Mouse (Mus musculus) forebrain, embryonic 11.5 days (tissue): ENCODE data around the gene Vps29. TPM values are rescaled to one million over a fixed set of nuclear protein-coding genes. Genes with fewer than 3 reads are reported as not detected.

Source experiments
- ATAC-seq: fragments of 200-750 bp; cut with Nextera tagmentation; replicated peaks from 2 replicates; pipeline ENCODE4 v1.8.0; 2017; ENCODE audit warnings: moderate TSS enrichment; ENCODE audit not compliant: low FRiP score
- DNase-seq: peaks from one replicate; pipeline ENCODE4 v3.0.0-alpha.2; 2017; ENCODE audit warnings: low spot score
- H3K27ac ChIP-seq: fragments of 300-500 bp; sonication (generic); 2 replicates; pipeline ENCODE4 v1.5.1; 2014; ENCODE audit warnings: low read depth, low read length
- H3K27me3 ChIP-seq: fragments of 300-500 bp; sonication (generic); 2 replicates; pipeline ENCODE4 v1.6.1; 2014; ENCODE audit warnings: mild to moderate bottlenecking, low read length, mixed read lengths; ENCODE audit not compliant: control insufficient read depth, insufficient read depth
- H3K36me3 ChIP-seq: fragments of 300-500 bp; sonication (generic); 2 replicates; pipeline ENCODE4 v1.6.1; 2014; ENCODE audit warnings: mild to moderate bottlenecking, low read length, moderate library complexity, mixed read lengths; ENCODE audit not compliant: control insufficient read depth, insufficient read depth
- H3K4me1 ChIP-seq: fragments of 300-500 bp; sonication (generic); replicated peaks from 2 replicates; pipeline ENCODE4 v1.6.1; 2014; ENCODE audit warnings: low read length, mixed read lengths; ENCODE audit not compliant: control insufficient read depth, insufficient read depth
- H3K4me2 ChIP-seq: fragments of 300-500 bp; sonication (generic); 2 replicates; pipeline ENCODE4 v1.6.1; 2014; ENCODE audit warnings: low read depth, mild to moderate bottlenecking, low read length, moderate library complexity, mixed read lengths; ENCODE audit not compliant: severe bottlenecking
- H3K4me3 ChIP-seq: fragments of 300-500 bp; sonication (generic); 2 replicates; pipeline ENCODE4 v1.5.1; 2014; ENCODE audit warnings: low read depth, low read length
- H3K9ac ChIP-seq: fragments of 300-500 bp; sonication (generic); 2 replicates; pipeline ENCODE4 v1.6.1; 2014; ENCODE audit warnings: low read length
- H3K9me3 ChIP-seq: fragments of 300-500 bp; sonication (generic); 2 replicates; pipeline ENCODE4 v1.6.1; 2016; ENCODE audit warnings: low read length, mixed read lengths; ENCODE audit not compliant: control insufficient read depth
- WGBS: fragments of 180-500 bp; shearing (Covaris S2); extraction: QIAGEN DNeasy Blood & Tissue Kit; methylation state at CpG from one replicate; pipeline ENCODE4 v1.1.7; 2014; 5-methylcytosine and 5-hydroxymethylcytosine counted together
- polyA plus RNA-seq: library from polyadenylated mRNA; unstranded; fragments of >200 nt; fragmentation: Nextera tagmentation; extraction: Ambion mirVana; gene quantifications from 2 replicates; pipeline ENCODE4 v1.2.1, GENCODE M21; 2014

Gene Vps29
- polyA plus RNA-seq, 1 experiment from 2014 or later: 174 TPM

DNA sequence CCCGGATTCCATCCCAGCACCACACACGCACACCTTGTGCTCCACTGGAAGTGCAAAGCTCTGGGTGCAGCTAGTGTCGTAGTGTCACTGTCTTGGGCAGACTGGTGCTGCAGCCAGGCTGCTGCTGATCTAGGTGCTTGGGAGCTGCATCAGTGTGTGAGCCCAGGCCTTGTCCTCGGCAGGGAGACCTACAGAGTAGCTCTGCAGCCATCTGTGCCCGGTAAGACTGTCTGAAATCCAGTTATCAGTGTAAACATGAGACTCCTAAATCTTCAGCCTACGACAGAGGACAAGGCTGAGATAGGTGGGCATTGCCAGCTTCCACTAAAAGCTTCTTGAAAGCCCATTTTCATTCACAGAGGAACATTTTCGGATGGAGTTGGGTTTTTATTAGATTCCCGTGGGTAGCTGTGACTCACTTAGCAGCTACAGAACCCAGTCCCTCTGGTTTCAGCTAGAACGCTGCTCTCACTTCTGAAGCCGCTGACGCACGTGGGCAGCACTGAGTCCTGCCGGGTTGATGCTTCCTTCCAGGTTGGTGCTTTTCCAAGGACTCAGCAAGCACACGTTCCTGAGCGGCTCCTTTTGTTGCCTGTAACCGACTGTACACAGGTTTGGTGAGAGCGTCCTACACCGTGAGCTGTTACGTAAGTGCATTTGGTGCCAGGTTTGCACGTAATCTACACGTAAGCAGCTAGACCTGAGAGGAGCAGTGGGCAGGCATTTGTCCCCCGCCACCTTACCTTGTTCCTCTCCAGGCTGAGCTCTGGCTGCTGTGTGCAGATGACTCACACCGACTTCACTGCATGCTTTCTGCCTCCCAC lies 29.3 kb upstream of the Vps29 start:
- ATAC-seq (no peak), DNase-seq (no peak)
- Histone ChIP-seq H3K36me3 (no peaks in the 10 kb centered on the region; the same call in 1 of the 2 replicates), H3K27ac (no peak overlapping the region), H3K4me1 (no peaks in the 10 kb centered on the region), H3K27me3 (no peaks in the 10 kb centered on the region), H3K4me2 (no peak overlapping the region), H3K4me3 (no peak overlapping the region), H3K9me3 (no peaks in the 10 kb centered on the region), H3K9ac (no peak overlapping the region)
- 92% methylated on average over 23 of the region's 23 CpGs for WGBS

DNA sequence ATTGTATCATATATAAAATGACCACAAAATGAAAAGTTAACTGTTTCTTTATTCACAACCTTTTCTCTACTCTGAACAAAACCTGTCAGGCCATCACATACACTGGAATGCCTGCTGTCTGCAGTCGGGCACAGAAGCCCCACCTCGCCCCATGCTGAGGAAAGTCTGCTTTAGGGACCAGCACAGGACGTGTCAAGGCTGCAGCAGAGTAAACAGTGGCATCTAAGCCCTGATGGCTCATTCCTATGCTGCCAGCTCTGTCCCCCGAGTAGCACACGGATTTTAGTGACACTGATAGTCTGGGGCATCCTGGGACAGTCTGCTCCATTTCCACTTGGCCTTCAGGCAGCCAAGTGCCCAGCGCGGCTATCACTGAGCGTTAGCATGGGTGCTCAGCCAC lies 28.7 kb upstream of the Vps29 start:
- DNase-seq (no peak), ATAC-seq (no peak)
- Histone ChIP-seq H3K4me1 (no peaks in the 10 kb centered on the region), H3K36me3 (no peaks in the 10 kb centered on the region; the same call in 1 of the 2 replicates), H3K9ac (no peak overlapping the region), H3K27me3 (no peaks in the 10 kb centered on the region), H3K4me3 (no peak overlapping the region), H3K9me3 (no peaks in the 10 kb centered on the region), H3K4me2 (no peak overlapping the region), H3K27ac (no peak overlapping the region)
- 88% methylated on average over 8 of the region's 8 CpGs for WGBS

DNA sequence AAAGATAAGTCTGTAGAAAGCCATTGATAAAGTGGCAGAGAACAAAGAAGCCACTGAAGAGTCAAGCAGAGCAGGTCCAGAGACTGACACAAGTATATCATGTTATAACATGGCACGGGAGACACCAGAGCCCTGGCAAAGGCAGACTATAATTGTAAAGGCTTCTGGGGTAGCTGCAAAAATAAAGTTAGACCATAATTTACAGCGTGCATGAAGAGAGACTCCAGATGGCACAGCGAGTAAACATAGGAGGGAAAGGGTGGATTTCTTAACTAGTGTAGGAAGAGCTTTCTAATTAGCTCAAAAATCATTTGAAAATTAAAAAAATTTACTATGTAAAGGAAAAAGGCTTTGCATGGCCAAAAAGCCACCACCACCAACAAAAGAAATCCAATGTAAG lies 26.9 kb upstream of the Vps29 start:
- no peak for ATAC-seq
- Histone ChIP-seq H3K27ac (no peak overlapping the region), H3K9ac (no peak overlapping the region), H3K4me2 (no peak overlapping the region), H3K27me3 (no peaks in the 10 kb centered on the region), H3K36me3 (no peaks in the 10 kb centered on the region; the same call in 1 of the 2 replicates), H3K4me3 (no peak overlapping the region), H3K4me1 (no peaks in the 10 kb centered on the region), H3K9me3 (no peaks in the 10 kb centered on the region)
- 97% methylated on average over 3 of the region's 3 CpGs for WGBS
- DNase-seq: no peak

DNA sequence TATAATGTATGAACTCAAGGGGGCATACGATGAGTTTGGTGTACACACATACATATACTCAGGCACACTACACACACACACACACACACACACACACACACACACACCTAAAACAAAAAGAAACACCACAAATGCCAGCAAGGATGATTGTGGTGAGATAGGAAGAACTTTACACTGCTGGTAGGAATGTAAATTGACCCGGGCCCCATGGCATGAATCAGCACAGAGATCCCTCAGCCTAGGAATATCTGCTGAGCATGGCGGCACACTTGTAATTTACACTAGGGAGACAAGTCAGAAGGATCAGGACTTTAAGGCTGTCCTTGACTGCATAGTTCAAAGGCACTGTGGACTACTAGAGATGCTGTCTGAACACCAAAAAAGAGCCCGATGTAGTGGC lies 23.9 kb upstream of the Vps29 start:
- H3K4me3 ChIP-seq: no peak overlapping the region
- H3K9ac ChIP-seq: no peak overlapping the region
- no peak for ATAC-seq
- no peaks in the 10 kb centered on the region for H3K36me3 ChIP-seq
- no peak for DNase-seq
- no peaks in the 10 kb centered on the region for H3K27me3 ChIP-seq
- H3K4me1 ChIP-seq: no peaks in the 10 kb centered on the region
- WGBS: 94% methylated on average over 4 of the region's 4 CpGs
- no peaks in the 10 kb centered on the region for H3K9me3 ChIP-seq
- no peak overlapping the region for H3K4me2 ChIP-seq
- no peak overlapping the region for H3K27ac ChIP-seq

DNA sequence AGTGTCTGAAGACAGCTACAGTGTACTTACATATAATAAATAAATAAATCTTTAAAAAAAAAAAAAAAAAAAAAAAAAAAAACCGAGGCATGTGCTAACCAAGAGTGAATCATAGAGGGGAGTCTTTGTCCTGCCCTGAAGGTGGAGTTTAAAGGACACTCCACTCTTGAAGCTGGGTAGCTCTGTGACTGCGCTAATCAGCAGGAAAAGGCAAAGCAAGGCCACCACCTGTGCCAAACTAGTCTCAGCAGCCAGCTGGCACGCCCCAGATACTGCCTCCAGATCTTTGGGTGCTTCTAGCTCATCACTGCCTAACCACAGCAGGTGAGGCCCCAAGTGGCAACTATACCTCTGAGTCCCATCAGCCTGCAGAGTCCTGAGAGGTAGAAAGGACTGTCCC lies 19.5 kb upstream of the Vps29 start:
- Histone ChIP-seq H3K27ac (no peak overlapping the region), H3K36me3 (no peaks in the 10 kb centered on the region), H3K27me3 (no peaks in the 10 kb centered on the region), H3K4me3 (no peak overlapping the region), H3K4me2 (no peak overlapping the region), H3K9ac (no peak overlapping the region), H3K9me3 (no peaks in the 10 kb centered on the region), H3K4me1 (no peaks in the 10 kb centered on the region)
- no peak for ATAC-seq
- no peak for DNase-seq
- WGBS: 86% methylated on average over 3 of the region's 3 CpGs

DNA sequence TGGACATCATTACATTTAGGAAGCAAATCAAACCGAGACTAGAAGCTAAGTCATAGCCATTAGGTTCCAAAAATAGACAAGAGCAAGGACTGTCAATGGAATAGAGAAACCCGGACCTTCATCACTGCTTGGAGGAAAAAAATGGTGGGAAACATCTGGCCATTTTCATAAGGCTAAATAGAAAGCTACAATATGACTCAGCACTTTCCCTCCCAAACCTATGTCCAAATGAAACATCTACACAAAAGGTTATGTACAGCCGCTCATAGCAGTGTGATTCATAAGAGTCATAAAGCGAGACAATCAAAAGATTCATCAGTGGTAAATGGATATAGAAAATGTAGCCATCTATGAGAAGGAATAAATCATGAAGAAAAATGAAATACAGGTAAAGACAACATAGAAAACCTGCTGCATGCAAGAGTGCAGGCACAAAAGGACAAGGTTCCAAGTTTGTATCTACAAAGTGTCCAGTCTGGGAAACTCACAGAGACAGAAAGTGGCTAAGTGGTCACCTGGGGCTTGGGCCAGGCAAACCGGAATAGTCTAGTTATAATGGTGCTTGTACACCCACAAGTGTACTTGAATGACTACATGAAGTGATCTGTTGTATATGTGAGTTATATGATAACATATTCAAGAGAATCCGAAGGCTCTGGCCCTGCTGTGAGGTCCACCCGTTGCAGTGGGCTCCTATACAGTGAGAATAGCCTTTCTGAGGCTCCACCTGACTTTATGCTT lies 17.4 kb upstream of the Vps29 start:
- Histone ChIP-seq H3K27me3 (no peaks in the 10 kb centered on the region), H3K4me2 (no peak overlapping the region), H3K27ac (no peak overlapping the region), H3K4me3 (no peak overlapping the region), H3K9me3 (no peaks in the 10 kb centered on the region), H3K9ac (no peak overlapping the region), H3K4me1 (no peaks in the 10 kb centered on the region), H3K36me3 (no peaks in the 10 kb centered on the region)
- ATAC-seq (no peak), DNase-seq (no peak)
- WGBS: 89% methylated on average over 7 of the region's 7 CpGs

DNA sequence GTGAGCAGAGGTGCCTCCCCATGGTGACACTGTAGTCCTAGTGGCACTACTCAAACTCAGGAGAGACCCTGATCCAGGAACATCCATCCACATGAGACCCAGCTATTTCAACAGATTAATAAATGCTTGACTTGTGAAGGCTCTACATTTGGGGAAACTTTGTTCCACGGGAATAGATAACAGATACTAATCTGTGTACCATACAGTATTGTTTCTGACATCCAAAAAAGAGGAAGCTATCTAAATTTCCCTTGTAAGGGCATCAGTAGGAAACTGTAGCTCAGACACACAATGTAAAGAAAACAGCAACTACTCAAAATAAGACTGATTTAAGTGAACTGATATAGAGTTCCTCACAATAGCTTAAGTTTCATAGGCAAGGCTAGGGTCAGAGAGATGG lies 11.3 kb upstream of the Vps29 start:
- Histone ChIP-seq H3K4me1 (no peaks in the 10 kb centered on the region), H3K9me3 (peaks cover 3% of the 10 kb centered on the region), H3K9ac (no peak overlapping the region), H3K36me3 (no peaks in the 10 kb centered on the region), H3K4me3 (no peak overlapping the region), H3K4me2 (no peak overlapping the region), H3K27ac (no peak overlapping the region), H3K27me3 (no peaks in the 10 kb centered on the region)
- WGBS: 86% methylated on average over 1 of the region's 1 CpGs
- DNase-seq (no peak), ATAC-seq (no peak)

DNA sequence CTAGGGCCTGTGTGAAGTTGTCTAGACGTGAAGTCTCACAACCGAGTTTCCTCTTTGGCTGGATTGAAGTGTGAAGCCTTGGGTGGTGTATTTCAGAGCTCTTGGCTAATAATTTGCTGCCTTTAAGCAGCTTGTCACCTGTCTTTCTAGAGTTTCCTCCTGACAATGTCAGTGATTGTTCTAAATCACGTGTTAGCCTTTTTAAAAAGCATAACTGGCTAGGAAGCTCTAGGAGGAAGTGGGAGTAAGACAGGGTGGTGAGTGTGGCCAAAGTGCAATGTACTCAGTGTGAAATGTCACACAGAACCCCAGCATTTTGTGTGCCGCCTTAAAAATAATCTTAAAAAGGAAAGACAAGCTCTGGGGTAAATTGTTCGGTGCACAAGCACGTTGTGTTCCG lies 10.4 kb upstream of the Vps29 start:
- no peaks in the 10 kb centered on the region for H3K27me3 ChIP-seq
- no peak overlapping the region for H3K9ac ChIP-seq
- no peak overlapping the region for H3K4me3 ChIP-seq
- no peaks in the 10 kb centered on the region for H3K4me1 ChIP-seq
- 58% methylated on average over 7 of the region's 7 CpGs for WGBS
- H3K27ac ChIP-seq: no peak overlapping the region
- no peaks in the 10 kb centered on the region for H3K36me3 ChIP-seq
- no peak for ATAC-seq
- peaks cover 3% of the 10 kb centered on the region for H3K9me3 ChIP-seq
- no peak overlapping the region for H3K4me2 ChIP-seq
- no peak for DNase-seq
